ENCODE assay signal across 22 mouse cellular contexts in the genomic region with DNA sequence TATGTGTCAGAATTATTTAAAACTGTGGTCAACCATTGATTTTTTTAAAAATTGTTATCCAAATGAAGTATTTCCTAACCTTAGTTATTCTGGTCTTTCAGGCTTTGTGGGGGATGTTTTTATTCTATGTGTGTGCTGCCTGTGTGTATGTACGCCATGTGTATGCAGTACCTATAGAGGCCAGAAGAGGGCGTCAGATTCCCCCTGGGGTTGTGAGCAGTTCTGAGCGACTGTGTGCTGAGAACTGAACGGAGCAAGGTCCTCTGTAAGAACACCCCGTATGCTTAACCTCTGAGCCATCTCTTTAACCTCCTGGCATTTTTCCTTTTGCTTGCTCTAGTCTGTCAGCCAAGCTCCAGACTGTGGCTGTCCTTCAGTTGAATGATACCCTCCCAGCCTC. TPM values are rescaled to one million over a fixed set of nuclear protein-coding genes. Genes with fewer than 3 reads are reported as not detected.
A peak's percentile ranks its signal among the peaks of the same experiment; 100 is the strongest.
DNase-seq lines count a peak whose midpoint lies in the region; ATAC-seq and TF ChIP-seq lines count a peak whose summit lies in the region.
"Had no signal": no experiment of that assay in that cellular context is flagged by ENCODE, and none has a peak within 500 bp of the region (broad histone marks: within the 10 kb centered on the region; RNA-seq: fewer than 3 reads in every experiment).

No protein-coding gene starts in this region.

- H3K4me1 ChIP-seq in cerebellum, adult 2 months (ENCODE audit: control insufficient read depth, insufficient read depth, low read length), result no peaks in the 10 kb centered on the region; the same call in 1 of the 2 replicates
- H3K4me1 ChIP-seq in liver, adult 2 months (ENCODE audit: control insufficient read depth, insufficient read depth, low read length), result peaks cover 3% of the 10 kb centered on the region; the same call in 1 of the 2 replicates
- peaks cover 25% of the 10 kb centered on the region for H3K4me1 ChIP-seq in liver, embryonic 12.5 days
- peaks cover 0 to 3% of the 10 kb centered on the region in 2 experiments; a peak in 2 of 4 replicates for H3K4me1 ChIP-seq in CH12.LX (ENCODE audit: control insufficient read depth in 1 of 2, insufficient read depth in 2 of 2)
- no peaks in the 10 kb centered on the region for H3K4me1 ChIP-seq in hindbrain, embryonic 11.5 days (replicated peaks; ENCODE audit: control insufficient read depth, insufficient read depth, low read length)
- H3K4me1 ChIP-seq: embryonic facial prominence, embryonic 12.5 days had no signal

- TF ChIP-seq RAD21 in CH12.LX (IDR thresholded peaks at IDR 0.05; ENCODE audit: low read depth, low read length), result no peak

- no peak overlapping the region for H3K4me3 ChIP-seq in cerebellum, adult 2 months (replicated peaks; ENCODE audit: insufficient read depth, low read depth, low read length)
- H3K4me3 ChIP-seq in liver, adult 2 months (ENCODE audit: insufficient read depth, low read depth, low read length), result no peak overlapping the region
- no peak overlapping the region for H3K4me3 ChIP-seq in liver, embryonic 12.5 days
- H3K4me3 ChIP-seq in CH12.LX (replicated peaks in 1 of 3; ENCODE audit: low read depth in 2 of 3, low read length in 2 of 3, poor library complexity in 1 of 3), result no peak overlapping the region
- H3K4me3 ChIP-seq in hindbrain, embryonic 11.5 days (ENCODE audit: low read depth, low read length), result no peak overlapping the region
- H3K4me3 ChIP-seq: embryonic facial prominence, embryonic 12.5 days; erythroblast, embryonic 14.5 days; kidney, embryonic 15.5 days; lung, embryonic 15.5 days; midbrain, embryonic 12.5 days; neural tube, embryonic 13.5 days had no signal

- dilution Hi-C loops in CH12.LX (cut with MboI; ENCODE audit: extremely low pct_ligation_motif_present, extremely low pct_unique_long_range_greater_than_20kb, low sequenced_read_pairs), result no loop called here

- no peaks in the 10 kb centered on the region for H3K36me3 ChIP-seq in liver, adult 2 months (ENCODE audit: control insufficient read depth, insufficient read depth, low read length)
- H3K36me3 ChIP-seq in liver, embryonic 12.5 days, result no peaks in the 10 kb centered on the region
- H3K36me3 ChIP-seq in CH12.LX (replicated peaks in 1 of 2; ENCODE audit: control insufficient read depth in 1 of 2, insufficient read depth in 1 of 2, low read length in 1 of 2), result no peaks in the 10 kb centered on the region
- H3K36me3 ChIP-seq in hindbrain, embryonic 11.5 days (ENCODE audit: control insufficient read depth, insufficient read depth, low read length), result no peaks in the 10 kb centered on the region
- H3K36me3 ChIP-seq: embryonic facial prominence, embryonic 12.5 days; kidney, embryonic 15.5 days; lung, embryonic 15.5 days; midbrain, embryonic 12.5 days; neural tube, embryonic 13.5 days had no signal

- no peak for TF ChIP-seq POLR2A in cerebellum, adult 2 months (IDR thresholded peaks at IDR 0.05; ENCODE audit: borderline replicate concordance, insufficient read depth, low read length)
- TF ChIP-seq POLR2A in liver, adult 2 months (IDR thresholded peaks at IDR 0.05; ENCODE audit: extremely low read depth, insufficient read depth, low read length), result no peak
- no peak for TF ChIP-seq POLR2A in CH12.LX (IDR thresholded peaks at IDR 0.05; ENCODE audit: low read depth, low read length)

- 93% methylated on average over 5 of the region's 5 CpGs for WGBS in cerebellum, adult 2 months
- 93% methylated on average over 5 of the region's 5 CpGs for WGBS in liver, adult 2 months
- 80% methylated on average over 5 of the region's 5 CpGs for WGBS in liver, embryonic 12.5 days (ENCODE audit: insufficient replicate concordance)
- 87% methylated on average over 5 of the region's 5 CpGs for WGBS in hindbrain, embryonic 11.5 days

- 0 out of 2 replicates have a peak, but pooled peaks cover 6% of the 10 kb centered on the region for H3K9me3 ChIP-seq in liver, embryonic 12.5 days (replicated peaks)
- H3K9me3 ChIP-seq in CH12.LX (replicated peaks; ENCODE audit: low read length), result peaks cover 4% of the 10 kb centered on the region
- no peaks in the 10 kb centered on the region for H3K9me3 ChIP-seq in hindbrain, embryonic 11.5 days (ENCODE audit: control insufficient read depth, low read length)
- H3K9me3 ChIP-seq: embryonic facial prominence, embryonic 12.5 days; kidney, embryonic 15.5 days; lung, embryonic 15.5 days; midbrain, embryonic 12.5 days; neural tube, embryonic 13.5 days had no signal

- no peaks in the 10 kb centered on the region for H3K27me3 ChIP-seq in cerebellum, adult 2 months (ENCODE audit: control insufficient read depth, insufficient read depth, low read length)
- H3K27me3 ChIP-seq in liver, adult 2 months (ENCODE audit: control insufficient read depth, insufficient read depth, low read length), result no peaks in the 10 kb centered on the region
- H3K27me3 ChIP-seq in liver, embryonic 12.5 days (replicated peaks), result peaks cover 34% of the 10 kb centered on the region
- H3K27me3 ChIP-seq in CH12.LX (replicated peaks), result no peaks in the 10 kb centered on the region
- H3K27me3 ChIP-seq in hindbrain, embryonic 11.5 days (ENCODE audit: control insufficient read depth, insufficient read depth, low read length), result peaks cover 10% of the 10 kb centered on the region

- no peaks in the 10 kb centered on the region for H3K79me2 ChIP-seq in liver, adult 2 months (ENCODE audit: control insufficient read depth, insufficient read depth, low read length)
- no peaks in the 10 kb centered on the region for H3K79me2 ChIP-seq in CH12.LX (replicated peaks; ENCODE audit: control insufficient read depth, extremely low read depth, insufficient read depth, poor library complexity, severe bottlenecking)

- no peak for ATAC-seq in cerebellum, adult (ENCODE audit: insufficient number of reproducible peaks, low FRiP score, low TSS enrichment)
- ATAC-seq in liver, embryonic 12.5 days, result no peak
- no peak for ATAC-seq in hindbrain, embryonic 11.5 days (ENCODE audit: low FRiP score)
- ATAC-seq: forebrain, embryonic 14.5 days had no signal

- no peak for TF ChIP-seq EP300 in CH12.LX (IDR thresholded peaks at IDR 0.05; ENCODE audit: low read length)

- in situ Hi-C loops in CH12.LX (cut with MboI; ENCODE audit: low pct_ligation_motif_present, low pct_unique_long_range_greater_than_20kb, low sequenced_read_pairs), result loop anchor here (25.0 kb wide), 1 partner anchor 432 kb away; no protein-coding TSS in a partner anchor

- TF ChIP-seq CTCF in cerebellum, adult 2 months (IDR thresholded peaks at IDR 0.05; ENCODE audit: borderline replicate concordance, insufficient read depth, low read depth, low read length), result peak; percentile 7; the same call in 1 of the 2 replicates
- TF ChIP-seq CTCF in liver, adult 2 months (IDR thresholded peaks at IDR 0.05; ENCODE audit: low read depth, low read length), result peak; percentile 21; the same call in 1 of the 2 replicates
- peak; percentile 13 to 26; a peak in 1 of 4 replicates for TF ChIP-seq CTCF in CH12.LX (conservative IDR thresholded peaks at IDR 0.05 in 1 of 2, IDR thresholded peaks at IDR 0.05 in 1 of 2; ENCODE audit: low read depth in 2 of 2, low read length in 2 of 2)

- no peak overlapping the region for H3K4me2 ChIP-seq in liver, embryonic 12.5 days
- no peak overlapping the region for H3K4me2 ChIP-seq in CH12.LX (ENCODE audit: insufficient read depth, low read depth, poor library complexity, severe bottlenecking)
- H3K4me2 ChIP-seq in hindbrain, embryonic 11.5 days (replicated peaks; ENCODE audit: low read depth, low read length), result no peak overlapping the region
- H3K4me2 ChIP-seq: embryonic facial prominence, embryonic 12.5 days; hindbrain, embryonic 14.5 days; kidney, embryonic 15.5 days; lung, embryonic 15.5 days; midbrain, embryonic 12.5 days; neural tube, embryonic 13.5 days had no signal

- DNase-seq in cerebellum, adult 2 months, result no peak
- DNase-seq in liver, adult 2 months (ENCODE audit: extremely low read depth, low read depth, low spot score), result no peak
- DNase-seq in CH12.LX (ENCODE audit: extremely low read depth) (no peak), R1 (ENCODE audit: low read depth, low spot score) (peak; percentile 76)
- no peak for DNase-seq in hindbrain, embryonic 11.5 days (ENCODE audit: low spot score)
- DNase-seq in layer of hippocampus, postnatal 36 days, result no peak
- DNase-seq: cerebellum, postnatal 10 days; gastrocnemius, postnatal 36 days; right cerebral cortex, adult 18-20 months; thymus, adult 18-20 months; thymus, postnatal 4 days had no signal

- H3K9ac ChIP-seq in liver, adult 2 months (ENCODE audit: low read depth, low read length), result no peak overlapping the region
- no peak overlapping the region for H3K9ac ChIP-seq in liver, embryonic 12.5 days
- H3K9ac ChIP-seq in CH12.LX (ENCODE audit: insufficient read depth, low read depth), result no peak overlapping the region
- H3K9ac ChIP-seq in hindbrain, embryonic 11.5 days (ENCODE audit: low read depth, low read length), result no peak overlapping the region
- H3K9ac ChIP-seq: embryonic facial prominence, embryonic 12.5 days; hindbrain, embryonic 14.5 days; kidney, embryonic 15.5 days; lung, embryonic 15.5 days; midbrain, embryonic 12.5 days; neural tube, embryonic 13.5 days had no signal

- no peak overlapping the region for H3K27ac ChIP-seq in cerebellum, adult 2 months (ENCODE audit: insufficient read depth, low read length)
- H3K27ac ChIP-seq in liver, adult 2 months (replicated peaks; ENCODE audit: insufficient read depth, low read depth, low read length), result no peak overlapping the region
- no peak overlapping the region for H3K27ac ChIP-seq in liver, embryonic 12.5 days
- H3K27ac ChIP-seq in CH12.LX (ENCODE audit: insufficient read depth, low read depth), result no peak overlapping the region
- H3K27ac ChIP-seq in hindbrain, embryonic 11.5 days (ENCODE audit: low read depth, low read length), result no peak overlapping the region
- H3K27ac ChIP-seq: embryonic facial prominence, embryonic 12.5 days; hindbrain, embryonic 14.5 days; kidney, embryonic 15.5 days; lung, embryonic 15.5 days; midbrain, embryonic 12.5 days; neural tube, embryonic 13.5 days had no signal

RNA-seq across cellular contexts. Expression of a gene that starts 12.0 kb away (rescaled TPM):
- 61.5 and 65.7 TPM in 2 replicates for polyA plus RNA-seq in cerebellum, adult 2 months (2012; rRNA removed)
- 41.1 and 47.3 TPM in 2 replicates for total RNA-seq in liver, adult 2 months (2014; rRNA removed)
- 6.7 and 9.0 TPM in 2 replicates for polyA plus RNA-seq in liver, adult 2 months (2012; rRNA removed)
- 27.5 and 28.2 TPM in 2 replicates for polyA plus RNA-seq in liver, embryonic 12.5 days (2016; fragmentation: Nextera tagmentation; extraction: Ambion mirVana)
- 32.7 and 33.1 TPM in 2 replicates for total RNA-seq in CH12.LX (2012; rRNA removed)
- 20.9 and 23.7 TPM in 2 replicates for total RNA-seq in CH12.LX (2014; rRNA removed)
- polyA plus RNA-seq in CH12.LX (2012; ENCODE audit: insufficient read length, low read depth), result 37.2 and 43.1 TPM in 2 replicates
- polyA plus RNA-seq in hindbrain, embryonic 11.5 days (2014; fragmentation: Nextera tagmentation; extraction: Ambion mirVana), result 51.5 and 64.8 TPM in 2 replicates
- total RNA-seq in layer of hippocampus, postnatal 36 days (2021), result 10 to 100 TPM; 81.9 to 86.8 TPM

RNA-seq across cellular contexts. Expression of a gene that starts 16.1 kb away (rescaled TPM):
- 6.0 and 6.9 TPM in 2 replicates for polyA plus RNA-seq in cerebellum, adult 2 months (2012; rRNA removed)
- not detected in 2 replicates for total RNA-seq in liver, adult 2 months (2014; rRNA removed)
- polyA plus RNA-seq in liver, adult 2 months (2012; rRNA removed), result 0.11 TPM in 1 of 2 replicates, not detected in the other
- not detected in 2 replicates for polyA plus RNA-seq in liver, embryonic 12.5 days (2016; fragmentation: Nextera tagmentation; extraction: Ambion mirVana)
- total RNA-seq in CH12.LX (2012; rRNA removed) (not detected in 2 replicates), CH12.LX (2014; rRNA removed) (not detected in 2 replicates)
- 0.07 TPM in 1 of 2 replicates, not detected in the other for polyA plus RNA-seq in CH12.LX (2012; ENCODE audit: insufficient read length, low read depth)
- polyA plus RNA-seq in hindbrain, embryonic 11.5 days (2014; fragmentation: Nextera tagmentation; extraction: Ambion mirVana), result 0.11 TPM in 1 of 2 replicates, not detected in the other
- total RNA-seq in layer of hippocampus, postnatal 36 days (2021), result 1 to 10 TPM in 1 of 2 experiments, under 1 TPM in 1; 0.77 to 1.2 TPM
- total RNA-seq: gastrocnemius, postnatal 36 days; megakaryocyte progenitor cell, adult 5-6 weeks had no signal
- polyA plus RNA-seq: erythroblast, embryonic 14.5 days; kidney, embryonic 15.5 days; lung, embryonic 15.5 days had no signal
